Mouse (Mus musculus) common myeloid progenitor, adult 5-6 weeks (primary cell): ENCODE measurements around the gene Zfp428. TPM values are rescaled to one million over a fixed set of nuclear protein-coding genes. Genes with fewer than 3 reads are reported as not detected.
"Not testable (repeated sequence)": the region's sequence is repeated elsewhere in the genome, so short reads cannot be mapped to it uniquely, and the experiment has no call there.

Experiments used
- ATAC-seq: replicated peaks from 2 replicates; pipeline ENCODE4 v1.8.0; 2016; ENCODE audit warnings: low read depth, mild to moderate bottlenecking, moderate TSS enrichment, inconsistent platforms; ENCODE audit not compliant: poor library complexity, severe bottlenecking
- total RNA-seq: library from RNA; stranded (forward); fragments of 200-1000, 187-1606 nt; gene quantifications from 2 replicates; pipeline ENCODE4 v1.2.3, GENCODE M21; 2017

The Zfp428 gene
- total RNA-seq, 1 experiment from 2014 or later, result 7.0 TPM

GRCm38 (mm10) chr7:24516319-24516718 is 9.5 kb downstream of the Zfp428 start:
- not testable (repeated sequence) for ATAC-seq

GRCm38 (mm10) chr7:24517077-24517476 is 10.3 kb downstream of the Zfp428 start:
- ATAC-seq, result no peak

- no peak for ATAC-seq
Measured at GRCm38 (mm10) chr7:24517654-24518053, 10.8 kb downstream of the Zfp428 start.

- no peak for ATAC-seq
Measured at GRCm38 (mm10) chr7:24519130-24519529, 12.3 kb downstream of the Zfp428 start.

- ATAC-seq, result not testable (repeated sequence)
Measured at GRCm38 (mm10) chr7:24520054-24520453, 13.2 kb downstream of the Zfp428 start.

GRCm38 (mm10) chr7:24522805-24523204 is 16.0 kb downstream of the Zfp428 start:
- ATAC-seq, result no peak

DNA sequence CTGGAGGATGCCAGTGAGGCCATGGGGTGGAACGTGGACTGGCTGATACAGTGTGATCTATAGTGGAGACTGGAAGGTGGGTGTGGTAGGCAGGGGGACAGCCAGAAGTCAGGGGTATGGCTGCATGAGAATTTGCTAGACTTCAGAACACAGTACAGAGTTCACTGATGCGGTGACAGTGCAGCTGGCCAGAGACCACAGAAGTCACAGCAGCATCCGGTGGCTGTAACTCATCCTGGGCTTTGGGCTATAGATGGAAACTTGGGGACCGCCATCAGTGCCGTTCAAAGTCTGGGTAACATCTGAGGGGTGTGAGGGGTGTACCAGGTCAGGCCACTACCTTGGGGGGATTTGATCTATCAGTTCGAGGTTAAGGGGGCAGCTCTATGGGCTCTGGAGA is 16.9 kb downstream of the Zfp428 start:
- no peak for ATAC-seq

GRCm38 (mm10) chr7:24524978-24525377 is 18.2 kb downstream of the Zfp428 start:
- ATAC-seq, result no peak

DNA sequence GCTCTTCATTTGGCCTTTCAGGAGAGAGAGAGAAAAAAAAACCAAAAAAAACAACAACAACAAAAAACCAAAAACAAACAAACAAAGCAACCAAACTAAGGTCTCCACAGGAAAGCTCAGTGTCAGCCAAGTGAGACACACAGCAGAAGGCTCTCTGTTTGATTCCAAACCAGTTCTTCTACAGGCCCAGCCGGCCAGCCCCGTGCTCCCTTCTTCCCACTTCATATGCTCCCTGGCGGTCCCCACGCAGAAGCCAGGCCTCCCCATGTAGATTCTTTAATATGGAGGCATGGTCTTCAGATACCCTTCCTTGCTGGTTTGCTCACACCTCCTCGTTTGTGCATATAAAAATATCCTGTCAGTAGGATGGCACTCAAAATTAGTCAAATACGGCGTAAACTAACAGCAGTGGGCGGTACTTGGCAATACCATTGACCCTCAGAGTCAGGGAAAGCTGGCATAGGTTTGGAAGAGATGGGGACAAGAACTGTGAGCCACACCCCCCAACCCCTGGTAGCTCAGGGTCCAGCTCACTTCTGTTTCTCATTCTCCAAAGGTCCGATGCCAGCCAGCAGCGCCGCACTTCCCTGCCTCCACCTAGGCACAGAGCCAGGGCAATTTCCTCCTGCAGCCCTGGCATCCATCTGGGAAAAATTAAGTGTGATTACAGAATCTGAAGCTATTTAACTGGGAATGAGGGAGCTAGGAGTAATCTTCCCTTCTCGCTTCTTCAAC is 19.0 kb downstream of the Zfp428 start:
- ATAC-seq, result no peak

DNA sequence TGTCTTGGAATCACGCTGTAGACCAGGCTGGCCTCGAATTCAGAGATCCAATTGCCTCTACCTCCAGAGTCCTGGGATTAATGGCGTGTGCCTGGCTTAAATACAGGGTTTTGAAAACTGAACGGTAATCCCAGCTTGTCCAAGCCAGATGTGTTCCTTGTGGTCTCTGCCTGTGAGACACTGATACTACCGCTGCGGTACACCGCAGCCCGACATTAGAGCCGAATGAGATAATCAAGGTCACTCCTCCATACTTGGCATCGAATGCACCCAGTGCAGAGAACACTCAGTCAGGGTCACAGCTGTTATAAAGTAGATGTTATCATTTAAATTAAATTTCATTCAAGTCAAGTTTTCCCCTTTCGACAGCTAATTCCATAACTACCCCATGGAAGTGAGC is 22.1 kb downstream of the Zfp428 start:
- ATAC-seq, result no peak

- no peak for ATAC-seq
Measured at GRCm38 (mm10) chr7:24529580-24529979, 22.8 kb downstream of the Zfp428 start.

- peak; percentile 92 for ATAC-seq
Measured at GRCm38 (mm10) chr7:24530062-24530931, 23.5 kb downstream of the Zfp428 start, which contains the start of gene Irgq. Gene Irgq (plus strand): TSS chr7:24530689.

GRCm38 (mm10) chr7:24531211-24531971 is 24.6 kb downstream of the Zfp428 start:
- ATAC-seq, result peak; percentile 57

GRCm38 (mm10) chr7:24533031-24533571 is 26.3 kb downstream of the Zfp428 start:
- no peak for ATAC-seq

DNA sequence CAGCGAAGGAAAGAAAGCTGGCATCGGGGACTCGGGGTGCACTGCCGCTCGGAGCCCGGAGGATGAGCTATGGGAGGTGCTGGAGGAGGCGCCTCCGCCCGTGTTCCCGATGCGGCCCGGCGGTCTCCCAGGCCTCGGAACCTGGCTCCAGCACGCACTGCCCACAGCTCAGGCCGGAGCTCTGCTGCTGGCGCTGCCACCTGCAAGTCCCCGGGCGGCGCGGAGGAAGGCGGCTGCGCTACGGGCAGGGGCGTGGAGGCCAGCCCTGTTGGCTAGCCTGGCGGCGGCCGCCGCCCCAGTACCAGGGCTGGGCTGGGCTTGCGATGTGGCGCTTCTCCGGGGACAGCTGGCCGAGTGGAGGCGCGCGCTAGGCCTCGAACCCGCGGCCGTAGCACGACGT is 27.0 kb downstream of the Zfp428 start:
- ATAC-seq, result no peak

DNA sequence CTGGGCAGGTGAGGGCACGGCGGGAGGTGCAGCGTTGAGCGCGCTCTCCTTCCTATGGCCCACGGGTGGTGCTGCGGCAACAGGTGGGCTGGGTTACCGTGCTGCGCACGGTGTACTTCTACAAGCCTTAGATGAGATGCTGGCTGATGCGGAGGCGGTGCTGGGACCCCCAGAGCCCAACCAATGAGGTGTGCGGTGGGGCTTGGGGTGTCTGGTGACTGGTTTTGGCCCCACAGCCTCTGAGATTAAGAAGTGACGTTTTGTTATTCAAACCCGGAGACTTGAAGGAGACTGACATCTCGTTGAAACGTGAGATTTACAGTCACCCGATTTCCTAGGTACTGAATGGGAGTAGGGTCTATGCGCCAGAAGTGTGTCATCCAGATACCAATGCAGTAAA is 27.5 kb downstream of the Zfp428 start:
- ATAC-seq, result no peak

- ATAC-seq, result no peak
Measured at GRCm38 (mm10) chr7:24537081-24537480, 30.3 kb downstream of the Zfp428 start.

GRCm38 (mm10) chr7:24537591-24537990 is 30.8 kb downstream of the Zfp428 start:
- ATAC-seq, result no peak

- ATAC-seq, result no peak
Measured at GRCm38 (mm10) chr7:24538154-24538553, 31.3 kb downstream of the Zfp428 start.

DNA sequence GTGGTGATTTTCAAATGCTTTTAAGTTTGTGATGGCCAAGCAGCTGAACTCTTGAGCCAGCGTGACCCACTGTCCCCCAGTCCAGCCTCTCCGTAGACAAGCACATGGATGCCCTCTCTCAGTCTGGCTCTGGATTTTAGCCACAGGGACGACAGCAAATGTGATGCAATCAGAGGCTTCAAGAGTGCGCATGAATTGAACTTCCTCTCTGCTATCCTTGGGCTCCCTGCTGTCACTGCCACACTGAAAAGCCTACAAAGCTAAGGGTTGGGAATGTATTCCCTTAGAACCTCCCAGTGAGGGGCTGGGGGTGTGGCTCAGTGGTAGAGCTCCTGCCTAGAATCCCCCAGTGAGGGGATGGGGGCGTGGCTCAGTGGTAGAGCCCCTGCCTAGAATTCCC is 31.9 kb downstream of the Zfp428 start:
- ATAC-seq, result 0 out of 2 replicates have a peak, but pooled peaks have one; percentile 36
